Mouse (Mus musculus) Patski (cell line): Measurements from ENCODE around the gene Syt12. TPM values are rescaled to one million over a fixed set of nuclear protein-coding genes. Genes with fewer than 3 reads are reported as not detected.
A peak's percentile ranks its signal among the peaks of the same experiment; 100 is the strongest.

Experiments used
- ATAC-seq: fragments of 100-300 bp; one replicate; pipeline ENCODE4 v1.8.0; 2021
- CTCF ChIA-PET: fragments of 350-600 bp; sonication (Branson Sonifier 250); formaldehyde crosslinking; loops from one replicate; lab custom pipeline; 2022; ENCODE audit warnings: inconsistent platforms; lab: Charles Lee
- POLR2A ChIA-PET: fragments of 350-600 bp; sonication (Branson Sonifier 250); formaldehyde crosslinking; loops from one replicate; lab custom pipeline; 2022; ENCODE audit warnings: antibody characterized with exemption, inconsistent platforms; lab: Charles Lee
- DNase-seq: peaks from one replicate; pipeline ENCODE4 v3.0.0-alpha.2; 2011; ENCODE audit warnings: low read depth, low spot score
- H3K27me3 ChIP-seq: fragments of 371-371 bp; one replicate; pipeline ENCODE4 v1.5.1; 2021
- CTCF ChIP-seq: fragments of 100-300 bp; IDR thresholded peaks from one replicate; pipeline ENCODE4 v1.5.1; 2021
- in situ Hi-C: fragments of 300-500 bp; cut with MboI; formaldehyde crosslinking; loops from 3 replicates; pipeline ENCODE4 v1.11.1; 2018; ENCODE audit warnings: low pct_unique_long_range_greater_than_20kb, mixed read lengths
- polyA plus RNA-seq: library from polyadenylated mRNA; unstranded; gene quantifications from one replicate; pipeline ENCODE4 v1.2.3, GENCODE M21; 2021

Syt12 gene
- polyA plus RNA-seq, 1 experiment from 2014 or later: 25.2 TPM

GRCm38 (mm10) chr19:4397798-4398629 lies 79.2 kb downstream of the Syt12 start, which contains the start of gene Kdm2a:
Gene Kdm2a (minus strand): TSS chr19:4398285.
- CTCF ChIA-PET: interaction anchor here (1.1 kb wide), 1 partner anchor 38 kb away, joined by 3 read pairs; no protein-coding TSS in a partner anchor
- in situ Hi-C loops: no loop called here

GRCm38 (mm10) chr19:4396998-4397797 lies 80.0 kb downstream of the Syt12 start:
- DNase-seq (peak; percentile 79), ATAC-seq (peak; percentile 77)
- CTCF ChIA-PET: no interaction called here

More at GRCm38 (mm10) chr19:4397798-4398629, 79.2 kb downstream of the Syt12 start, which contains the start of gene Kdm2a:
- no peaks in the 10 kb centered on the region for H3K27me3 ChIP-seq
- no peak for TF ChIP-seq CTCF
- POLR2A ChIA-PET: interaction anchor here (0.6 to 1.7 kb wide), 3 partner anchors 13 to 77 kb away, joined by 3 to 4 read pairs (median 3); no protein-coding TSS in a partner anchor
- DNase-seq (no peak), ATAC-seq (peak; percentile 15)

GRCm38 (mm10) chr19:4396081-4396997 lies 80.9 kb downstream of the Syt12 start:
- peak; percentile 14 for ATAC-seq
- DNase-seq: no peak
- CTCF ChIA-PET: no interaction called here
- no peak for TF ChIP-seq CTCF
- POLR2A ChIA-PET: interaction anchor here (1.7 kb wide), 1 partner anchor 26 kb away, joined by 3 read pairs; no protein-coding TSS in a partner anchor
- no peaks in the 10 kb centered on the region for H3K27me3 ChIP-seq
- in situ Hi-C loops: no loop called here

More at GRCm38 (mm10) chr19:4396998-4397797, 80.0 kb downstream of the Syt12 start:
- TF ChIP-seq CTCF: no peak
- H3K27me3 ChIP-seq: no peaks in the 10 kb centered on the region
- in situ Hi-C loops: no loop called here
- POLR2A ChIA-PET: interaction anchor here (0.6 to 1.7 kb wide), 2 partner anchors 25 to 76 kb away, joined by 3 read pairs; no protein-coding TSS in a partner anchor

Other genes starting within 250 kb of the Syt12 start
- gene Pold4, start 245.5 kb downstream of the Syt12 start, polyA plus RNA-seq: 49.5 TPM
- 71.3 TPM for gene Ssh3, start 208.3 kb downstream of the Syt12 start, polyA plus RNA-seq
- 25.8 TPM for gene Ankrd13d, start 194.3 kb downstream of the Syt12 start, polyA plus RNA-seq
- gene Grk2, start 171.2 kb downstream of the Syt12 start, polyA plus RNA-seq: 74.9 TPM
- 79.6 TPM for gene Kdm2a, start 79.2 kb downstream of the Syt12 start, polyA plus RNA-seq
- 108 TPM for gene Rhod, start 38.0 kb downstream of the Syt12 start, polyA plus RNA-seq
- gene 2010003K11Rik, start 21.1 kb upstream of the Syt12 start, polyA plus RNA-seq: 0.05 TPM
- gene Pcx, start 33.0 kb upstream of the Syt12 start, polyA plus RNA-seq: 21.5 TPM
- gene Lrfn4, start 138.2 kb upstream of the Syt12 start, polyA plus RNA-seq: 46.6 TPM
- 45.5 TPM for gene Rce1, start 148.2 kb upstream of the Syt12 start, polyA plus RNA-seq
- gene Gm960, start 221.2 kb upstream of the Syt12 start, polyA plus RNA-seq: 2.5 TPM
- gene Sptbn2, start 233.7 kb upstream of the Syt12 start, polyA plus RNA-seq: 1.0 TPM